Mouse (Mus musculus): ENCODE results near the gene Dexi.

The Dexi gene

DNA sequence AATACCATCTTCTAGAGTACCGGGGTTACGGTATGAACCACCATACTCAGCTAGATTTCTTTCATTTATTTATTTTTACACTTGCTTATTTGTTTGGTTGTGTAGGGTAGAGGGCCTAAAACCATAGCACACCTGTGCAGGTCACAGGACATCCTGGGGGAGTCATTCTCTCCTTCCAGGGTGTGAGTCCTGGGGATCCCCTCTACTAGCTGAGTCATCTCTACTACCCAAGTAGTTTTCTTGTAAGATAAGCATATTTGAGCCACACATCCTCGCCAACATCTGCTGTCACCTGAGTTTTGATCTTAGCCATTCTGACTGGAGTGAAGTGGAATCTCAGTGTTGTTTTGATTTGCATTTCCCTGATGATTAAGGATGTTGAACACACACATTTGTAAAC is 50.3 kb downstream of the Dexi start:
- DNase-seq: no peak

DNA sequence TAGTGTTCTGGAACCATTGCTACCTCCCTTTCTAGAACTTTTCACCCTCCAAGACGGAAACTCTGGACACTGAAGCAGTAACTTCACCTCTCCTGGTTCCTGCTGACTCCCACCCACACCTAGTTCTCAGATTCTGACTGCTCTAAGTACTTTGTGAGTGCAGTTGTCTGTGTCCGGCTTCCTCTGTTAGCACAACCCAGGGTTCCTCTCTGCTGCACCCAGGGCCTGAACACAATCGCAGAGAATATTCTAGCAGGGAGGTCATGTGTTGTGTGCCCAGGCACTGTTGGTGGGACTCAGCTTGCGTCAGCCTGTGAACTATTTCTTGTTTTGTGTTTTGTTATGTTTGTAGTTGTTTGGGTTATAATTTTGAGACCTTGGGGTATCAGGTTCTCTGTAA is 51.1 kb downstream of the Dexi start:
- no peak for DNase-seq

DNA sequence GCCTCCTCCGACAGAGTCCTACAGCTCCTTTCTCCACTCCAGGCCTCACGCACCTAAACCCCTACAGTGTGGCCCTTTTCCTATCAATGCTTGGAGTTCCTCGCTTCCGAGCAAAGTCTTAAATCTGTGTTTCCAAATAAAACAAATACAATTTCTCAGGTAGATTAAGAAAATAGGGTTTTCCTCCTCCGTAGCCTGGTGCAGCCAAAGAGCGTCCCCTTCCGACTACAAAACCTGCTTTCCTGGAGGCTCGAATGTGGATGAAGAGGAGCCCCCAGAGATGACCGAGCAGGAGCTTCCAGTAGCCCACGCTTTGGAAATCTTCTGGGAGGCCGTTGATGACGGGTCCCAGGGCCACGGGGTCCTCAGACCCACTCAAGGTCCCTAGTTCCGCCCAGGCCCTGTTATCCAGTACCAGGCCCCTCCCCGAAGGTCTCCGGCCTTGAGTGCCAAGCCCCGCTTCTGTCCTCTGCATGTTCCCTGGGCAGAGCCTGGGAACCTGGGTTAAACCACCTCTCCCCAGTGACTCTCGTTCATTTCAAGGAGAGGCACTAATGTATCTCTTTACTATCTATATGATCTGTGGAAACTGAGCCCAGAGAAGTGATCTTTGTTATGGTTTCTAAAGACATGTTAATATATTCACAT is 52.2 kb downstream of the Dexi start:
- DNase-seq: no peak

DNA sequence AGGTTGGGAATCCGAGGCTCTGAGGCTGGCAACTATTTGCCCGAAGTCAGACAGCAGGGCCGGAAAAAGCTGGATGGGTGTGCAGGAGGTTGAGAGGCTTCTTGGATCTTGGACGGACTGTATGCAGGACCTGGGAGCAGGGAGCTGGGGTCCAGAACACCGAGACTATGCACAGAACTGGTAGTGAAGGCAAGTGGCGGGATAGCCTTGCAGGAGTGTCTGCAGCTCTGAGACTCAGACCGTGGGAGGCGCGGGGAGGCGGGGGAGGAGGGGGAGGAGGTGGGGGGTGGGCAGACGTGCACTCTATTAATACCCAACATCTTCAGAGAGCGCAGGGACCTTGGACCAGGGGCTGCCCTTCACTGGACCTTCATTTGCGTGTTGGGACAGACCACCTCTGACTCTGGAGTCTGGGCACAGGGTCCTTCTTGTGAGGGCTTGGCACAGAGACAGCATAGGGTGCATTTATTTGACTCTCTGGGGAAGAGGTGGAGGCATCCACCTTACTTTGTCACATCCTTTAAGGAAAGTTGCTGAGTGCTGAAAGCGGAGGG is 52.9 kb downstream of the Dexi start:
- DNase-seq: no peak

DNA sequence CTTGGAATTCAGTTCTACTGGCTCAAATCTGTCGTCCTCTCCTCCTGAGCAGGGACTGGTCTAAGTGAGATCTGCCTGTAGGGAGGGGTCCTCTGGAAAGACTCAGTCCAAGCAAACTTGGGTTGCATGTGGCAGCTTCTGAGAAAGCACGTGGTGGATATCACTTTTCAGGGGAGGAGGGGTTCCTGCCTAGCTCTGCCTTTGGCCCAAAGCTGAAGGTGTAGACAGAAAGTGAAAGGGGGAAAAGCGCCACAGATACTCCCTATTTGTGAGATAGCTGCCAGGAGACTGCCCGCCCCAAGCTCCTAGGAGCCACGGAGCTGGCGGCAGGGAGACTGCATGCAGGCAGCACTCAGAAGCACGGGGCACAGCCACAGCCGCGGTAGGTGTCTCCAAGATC is 53.4 kb downstream of the Dexi start:
- no peak for DNase-seq

DNA sequence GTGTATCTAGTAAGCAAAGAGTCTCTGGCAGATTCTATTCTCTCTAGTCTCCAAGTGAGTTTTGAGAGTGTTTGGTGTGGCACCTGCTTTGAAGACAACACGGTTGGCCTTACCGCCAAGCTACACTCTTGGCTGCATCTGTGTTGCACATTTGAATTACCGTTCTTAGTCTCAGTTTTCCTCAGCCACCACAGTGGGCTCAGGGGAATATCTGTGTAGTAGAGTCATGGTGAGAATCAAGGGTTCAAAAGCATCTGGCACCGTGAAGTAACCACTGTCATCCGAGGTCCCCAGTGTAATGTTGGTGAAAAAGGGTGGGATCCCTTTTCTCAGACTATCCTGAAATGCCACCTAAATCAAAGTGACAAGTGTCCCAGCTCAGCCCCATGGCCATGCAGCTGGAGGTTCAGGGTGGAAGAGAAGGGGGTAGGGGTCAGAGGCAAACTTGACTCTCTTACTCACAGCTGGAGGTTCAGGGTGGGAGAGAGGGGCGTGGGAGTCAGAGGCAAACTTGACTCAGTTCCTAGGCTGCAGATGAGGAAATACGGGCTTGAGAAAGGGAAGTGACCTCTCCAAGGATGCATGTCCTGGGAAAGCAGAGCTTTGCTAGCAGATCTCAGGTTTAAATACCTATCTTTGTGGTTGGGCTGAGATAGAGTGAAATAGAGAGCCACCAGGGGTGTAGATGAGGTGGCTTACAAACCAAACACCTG is 53.9 kb downstream of the Dexi start:
- no peak for DNase-seq

DNA sequence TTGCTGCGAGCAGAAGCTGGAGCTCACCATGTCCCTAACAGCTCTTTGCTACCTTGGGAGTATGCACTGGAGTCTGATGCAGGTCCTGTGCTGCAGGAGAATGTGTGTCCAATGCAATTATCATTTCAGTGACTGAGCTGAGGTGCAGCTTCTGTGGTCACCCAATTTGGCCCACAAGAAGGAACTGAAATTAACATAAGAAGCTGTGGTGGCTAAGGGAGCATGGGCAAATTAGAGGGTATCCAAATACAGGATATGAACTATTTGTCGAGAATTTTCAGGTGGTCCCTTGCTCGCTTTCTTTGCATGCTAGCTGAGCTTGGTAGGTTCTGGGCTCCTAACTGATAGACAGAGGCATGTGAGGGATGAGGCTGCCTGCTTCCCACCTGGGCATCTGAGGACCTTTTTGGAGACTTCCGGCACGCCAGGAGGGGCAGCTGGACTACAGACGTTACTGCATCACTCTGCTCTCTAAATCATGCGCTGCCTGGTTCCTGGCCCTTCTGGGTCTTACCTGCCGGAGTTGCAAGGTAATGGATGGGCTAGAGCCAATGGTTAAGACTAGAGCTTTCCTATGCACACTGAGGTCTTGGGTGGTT is 54.9 kb downstream of the Dexi start:
- DNase-seq: no peak

DNA sequence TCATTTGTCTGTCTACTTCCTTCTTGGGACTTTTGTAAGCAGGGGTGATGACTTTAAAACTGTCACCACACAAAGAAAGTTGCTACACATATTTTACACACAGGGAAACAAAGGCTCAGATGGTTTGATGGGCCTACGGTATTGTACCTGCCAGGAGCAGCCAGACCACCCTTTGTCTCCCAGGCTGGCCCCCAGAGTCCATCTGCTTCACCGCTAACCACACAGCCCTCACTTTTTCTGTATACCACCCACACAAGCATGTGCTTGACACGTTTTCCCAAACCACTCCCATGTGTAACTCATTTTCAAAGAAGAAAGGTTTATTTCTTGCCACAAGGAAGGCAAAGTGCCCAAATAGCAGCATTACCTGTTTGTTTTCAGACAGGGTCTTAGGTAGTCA is 55.9 kb downstream of the Dexi start:
- no peak for DNase-seq

DNA sequence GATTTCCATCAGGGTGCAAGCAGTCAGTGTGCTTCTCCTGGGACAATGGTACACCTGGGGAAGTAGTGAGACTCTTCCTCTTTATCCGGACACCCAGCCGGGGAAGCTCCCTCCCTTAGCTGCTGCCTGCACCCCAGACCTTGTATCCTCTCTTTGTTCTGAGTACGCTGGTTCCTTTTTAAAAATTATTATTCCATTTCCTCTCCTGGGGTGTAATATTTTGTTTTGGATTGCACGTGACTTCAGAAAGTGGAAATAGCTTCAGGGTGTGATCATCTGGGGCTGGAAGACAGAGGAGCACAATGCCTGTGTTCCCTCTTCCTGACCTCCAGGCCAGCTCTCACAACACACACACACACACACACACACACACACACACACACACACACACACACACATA is 60.5 kb downstream of the Dexi start:
- no peak for DNase-seq

DNA sequence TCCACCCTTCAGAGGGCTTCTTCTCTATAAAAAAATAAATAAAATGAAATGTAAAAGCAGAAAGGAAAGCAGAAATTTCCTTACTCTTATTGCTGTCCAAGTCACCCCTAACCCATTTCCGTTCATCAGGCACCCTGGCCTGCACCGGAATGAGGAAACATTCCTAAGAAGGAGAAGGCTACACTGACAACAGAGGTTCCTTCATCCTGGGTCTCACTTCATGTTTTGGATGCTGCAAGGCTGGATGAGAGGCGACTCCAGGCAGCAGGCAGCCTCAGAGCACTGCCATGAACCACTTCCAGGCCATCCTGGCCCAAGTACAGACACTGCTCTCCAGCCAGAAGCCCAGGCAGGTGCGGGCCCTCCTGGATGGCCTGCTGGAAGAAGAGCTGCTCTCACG is 63.0 kb downstream of the Dexi start, which contains the start of gene Ciita:
TSS of gene Ciita (plus strand) at position 203 of the 400 bp plus-strand sequence.
- DNase-seq: no peak

DNA sequence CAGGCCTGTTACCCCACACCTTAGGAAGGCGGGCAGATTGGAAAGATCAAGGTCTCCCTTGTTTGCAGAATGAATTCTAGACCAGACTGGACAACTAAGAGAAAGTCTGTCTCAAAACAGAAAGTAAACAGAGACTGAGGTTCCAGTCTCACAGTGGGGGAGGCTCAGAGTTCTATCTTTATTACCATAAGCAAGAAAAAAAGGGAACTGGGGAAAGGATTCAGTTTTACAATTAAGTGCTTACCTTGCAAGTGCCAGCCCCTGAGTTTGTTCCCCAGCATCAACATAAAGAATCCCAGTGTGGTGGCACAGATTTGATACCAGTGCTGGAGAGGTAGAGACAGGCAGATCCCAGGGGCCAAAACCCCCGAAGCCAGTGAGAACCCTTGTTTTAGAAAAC is 66.9 kb downstream of the Dexi start:
- DNase-seq: no peak

DNA sequence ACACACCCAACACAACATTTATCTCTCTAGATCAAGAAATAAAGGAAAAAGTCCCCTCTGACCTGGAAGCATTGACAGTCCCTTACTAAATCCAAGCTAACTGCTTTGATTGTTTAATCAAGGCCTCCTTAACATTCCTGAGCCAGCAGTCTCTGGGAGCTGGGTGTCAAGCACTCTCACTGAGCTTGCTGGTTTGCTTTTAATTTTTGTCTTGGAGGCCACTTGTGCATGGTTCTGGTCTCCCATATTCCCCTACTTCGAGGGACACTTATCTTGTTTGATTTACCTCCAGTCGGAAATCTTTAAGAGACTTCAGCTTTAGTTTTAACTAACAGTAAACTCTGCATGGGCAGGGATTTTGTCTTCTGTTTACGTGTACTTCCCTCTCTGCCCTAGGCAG is 67.9 kb downstream of the Dexi start:
- DNase-seq: no peak

DNA sequence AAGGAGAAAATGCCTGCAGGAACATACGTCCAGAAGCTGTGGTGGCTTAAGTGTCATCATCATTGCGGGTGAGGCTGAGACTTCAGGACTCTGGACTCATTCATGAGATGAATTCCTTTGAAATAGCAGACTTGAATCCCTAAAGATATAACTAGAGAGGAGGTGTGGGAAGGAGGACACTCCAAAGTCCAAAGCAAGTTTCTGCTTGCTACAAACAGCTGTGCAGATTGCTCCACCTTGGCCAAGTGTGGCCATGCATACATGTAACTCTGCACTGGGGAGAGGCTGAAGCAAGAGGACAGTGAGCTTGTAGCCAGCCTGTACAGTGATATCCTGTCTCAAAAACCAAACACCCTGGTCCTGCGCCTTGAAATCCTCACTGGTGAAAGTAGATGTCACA is 70.9 kb downstream of the Dexi start:
- DNase-seq: no peak

DNA sequence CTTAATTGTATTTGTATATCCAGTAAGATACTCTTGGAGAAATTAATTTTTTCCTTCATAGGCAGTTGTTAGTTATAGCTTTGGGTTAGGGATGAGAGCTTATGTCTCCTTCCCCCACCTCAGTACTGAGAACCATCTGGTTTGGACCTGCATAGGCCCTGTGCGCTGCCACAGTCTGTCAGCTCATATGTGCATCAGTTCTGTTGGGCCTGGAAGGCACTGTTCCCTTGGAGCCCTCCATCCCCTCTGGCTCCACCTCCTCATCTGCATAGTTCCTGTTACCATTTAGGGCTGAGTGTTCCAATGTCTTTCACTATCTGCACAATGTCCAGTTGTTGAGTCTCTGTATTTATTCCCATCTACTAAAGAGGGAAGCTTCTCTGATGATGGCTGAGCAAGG is 74.7 kb downstream of the Dexi start:
- no peak for DNase-seq

DNA sequence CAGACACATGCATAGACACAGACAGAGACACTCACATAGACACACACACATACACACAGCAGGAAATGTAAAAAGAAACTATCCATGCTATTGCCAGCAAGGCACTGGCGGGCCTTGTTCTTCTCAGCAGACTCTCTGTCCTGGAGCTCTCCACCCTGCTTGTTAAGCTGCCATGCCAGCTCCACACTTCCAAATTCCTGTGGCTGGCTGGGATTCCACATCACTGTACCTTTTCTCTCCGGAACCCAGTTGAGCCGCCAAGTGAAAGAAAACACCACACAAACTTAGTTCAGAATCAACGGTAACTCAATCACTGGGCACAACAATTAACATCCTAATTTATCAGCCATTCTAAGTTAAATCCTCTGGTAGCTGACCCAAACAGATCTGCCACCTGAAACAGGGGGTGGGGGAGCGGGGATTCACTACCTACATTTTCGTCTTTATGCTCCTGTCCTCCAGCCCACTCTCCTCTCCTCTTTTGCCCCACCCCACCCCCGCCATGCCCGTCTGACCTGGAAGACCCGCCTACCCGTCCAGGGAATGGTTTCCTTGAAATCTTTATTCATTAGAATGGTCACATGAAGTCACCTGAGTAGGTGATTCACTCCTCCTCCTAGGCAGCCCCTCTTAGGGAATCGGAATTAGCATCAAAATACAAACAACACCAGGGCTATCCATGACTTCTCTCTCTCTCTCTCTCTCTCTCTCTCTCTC is 75.3 kb downstream of the Dexi start:
- no peak for DNase-seq

DNA sequence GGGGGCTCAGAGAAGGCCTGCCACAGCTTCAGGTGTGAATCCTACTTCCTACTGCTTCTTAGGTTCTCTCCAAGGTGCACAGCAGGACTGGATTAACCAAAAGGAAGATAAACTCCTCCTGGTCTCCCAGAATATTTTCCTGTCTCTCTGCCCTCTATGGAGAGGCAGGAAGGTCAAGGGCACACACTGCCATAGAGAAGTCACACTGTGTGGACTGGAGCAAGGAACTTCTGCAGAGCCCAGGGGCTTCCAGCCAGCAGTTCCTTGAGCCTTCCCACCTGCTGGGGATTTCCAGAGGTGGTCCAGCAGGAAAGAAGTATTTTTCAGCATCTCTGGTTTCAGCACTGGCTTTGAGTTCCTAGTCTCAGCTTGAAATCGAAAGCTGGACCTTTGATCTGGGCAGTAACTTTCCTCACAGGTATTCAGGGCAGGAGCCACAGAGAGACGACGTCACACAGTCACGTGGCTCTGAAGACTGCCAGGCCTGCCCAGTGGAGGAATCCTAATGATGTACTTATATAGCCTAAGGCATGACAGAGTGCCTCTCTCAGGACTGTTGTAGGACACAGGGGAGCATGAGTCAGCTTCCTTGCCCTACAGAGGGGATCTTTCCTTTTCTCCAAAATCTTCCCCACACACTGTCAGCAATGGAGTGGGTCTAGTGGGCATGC is 77.7 kb downstream of the Dexi start:
- DNase-seq: no peak

DNA sequence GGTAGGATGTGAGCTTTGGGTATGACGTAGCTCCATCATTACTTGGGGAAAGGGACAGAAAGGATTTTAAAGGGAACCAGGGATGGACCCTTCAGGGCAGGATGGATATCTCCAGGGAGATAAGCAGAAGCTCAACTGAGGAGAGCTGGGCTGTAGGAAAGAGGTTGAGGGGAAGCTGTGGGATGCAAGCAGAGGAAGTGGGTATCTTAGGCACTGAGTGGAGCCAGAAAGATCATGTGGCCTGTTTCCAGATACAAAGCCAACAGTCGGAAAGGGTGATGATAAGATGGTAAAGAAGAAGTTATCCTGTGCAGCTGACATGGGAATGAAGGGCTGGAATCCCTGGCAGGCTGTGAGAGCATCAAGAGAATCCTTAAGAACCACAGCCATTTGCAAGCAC is 81.7 kb downstream of the Dexi start:
- DNase-seq: no peak

DNA sequence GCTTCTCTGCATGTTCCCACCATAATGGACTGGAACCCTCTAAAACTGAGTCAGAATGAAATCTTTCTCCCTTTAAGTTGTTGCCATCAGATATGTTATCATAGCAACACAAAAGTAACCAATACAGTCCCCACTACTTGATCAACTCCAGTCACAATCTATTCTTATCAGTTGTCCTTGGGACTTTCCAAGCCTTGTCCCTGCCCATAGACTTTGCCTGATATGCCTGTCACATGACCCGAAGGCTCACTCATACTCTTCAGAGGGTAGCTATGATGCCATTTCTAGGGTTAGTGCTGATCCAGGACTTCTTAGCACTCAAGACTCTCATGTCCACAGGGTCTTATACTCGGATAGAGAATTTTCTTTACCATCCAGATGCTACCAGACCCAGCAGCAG is 82.7 kb downstream of the Dexi start:
- no peak for DNase-seq

DNA sequence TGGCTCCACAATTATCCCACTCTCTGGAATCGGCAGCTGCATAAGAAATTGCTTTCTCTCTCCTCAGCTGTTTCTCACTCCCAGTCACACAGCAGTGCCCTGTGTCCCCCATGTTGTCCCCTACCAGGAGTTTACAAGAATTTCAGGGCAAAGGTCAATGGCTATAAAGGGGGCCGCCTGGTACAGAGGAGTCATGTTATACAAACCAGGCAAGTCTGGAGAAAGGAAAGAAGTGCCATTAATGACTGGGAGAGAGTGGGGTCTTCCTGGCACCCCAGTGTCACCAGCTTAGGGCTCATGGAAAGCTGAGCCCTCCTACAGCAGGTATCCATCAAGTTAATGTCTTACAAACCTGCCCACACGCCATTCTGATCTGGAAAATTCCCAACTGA is 88.3 kb downstream of the Dexi start:
- DNase-seq: no peak

DNA sequence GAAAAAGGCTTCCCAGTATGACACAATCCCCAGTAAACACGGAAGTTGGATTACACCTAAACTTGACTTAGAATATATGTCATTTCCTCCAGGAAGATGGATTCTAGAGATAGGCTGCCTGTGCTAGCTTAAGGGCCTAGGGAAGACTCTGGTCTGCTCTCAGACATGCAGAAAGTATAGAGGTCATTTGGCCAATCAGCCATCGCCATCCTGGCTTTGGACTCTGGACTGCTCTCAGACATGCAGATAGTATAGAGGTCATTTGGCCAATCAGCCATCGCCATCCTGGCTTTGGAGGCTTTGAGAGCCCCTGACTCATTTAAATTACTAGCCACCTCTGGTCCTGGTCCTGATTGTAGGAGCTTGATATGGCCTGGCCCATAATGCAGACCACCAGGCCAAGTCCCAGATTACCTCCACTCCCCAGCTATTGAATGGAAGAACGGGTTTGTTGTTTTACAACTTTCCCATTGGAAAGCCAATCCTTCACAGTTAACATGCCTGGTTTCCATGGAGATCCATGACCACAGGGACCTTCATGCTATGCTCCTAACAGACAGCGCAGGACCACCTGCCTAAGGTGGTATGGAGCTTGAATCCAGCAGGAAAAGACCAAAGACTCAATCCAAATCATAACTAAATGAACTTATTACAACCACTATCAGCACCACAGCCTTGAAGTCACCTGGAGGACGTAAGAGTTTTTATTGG is 88.8 kb downstream of the Dexi start:
- no peak for DNase-seq

Measured in thymus, postnatal 14 days (tissue).